Mouse (Mus musculus) right cerebral cortex, postnatal 14 days (tissue): ENCODE measurements around the gene Olfr1367.

Experiments
- DNase-seq: peaks from one replicate; pipeline ENCODE4 v3.0.0; 2022

Olfr1367 gene

DNA sequence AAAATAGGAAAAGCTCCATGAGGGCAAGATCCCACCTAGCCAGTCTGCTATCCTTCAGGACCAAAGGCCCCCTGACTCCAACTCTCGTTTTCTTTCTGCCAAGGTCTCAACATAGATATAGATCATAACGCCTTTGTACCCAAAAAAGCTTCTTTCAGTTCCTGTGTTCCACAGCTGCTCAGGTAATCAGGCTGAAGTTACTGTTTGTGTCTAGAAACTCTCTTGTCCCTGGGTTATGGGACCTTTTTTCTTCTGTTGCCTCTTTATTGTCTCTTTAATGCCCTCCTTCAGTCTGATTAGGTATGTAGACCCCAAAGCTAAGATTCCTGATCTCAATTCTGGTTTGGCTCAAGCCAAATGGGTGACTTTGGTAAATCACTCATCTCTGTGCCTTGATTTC, 50.8 kb downstream of the Olfr1367 start:
- DNase-seq = no peak
